Mouse (Mus musculus) gastrocnemius, postnatal 4 days (tissue): Measurements from ENCODE around the gene Gfer. TPM values are rescaled to one million over a fixed set of nuclear protein-coding genes. Genes with fewer than 3 reads are reported as not detected.

Experiments
- DNase-seq, 2 experiments: peaks; one replicate each; pipeline ENCODE4 v3.0.0; 2021 to 2022; ENCODE audit warnings: low spot score in 2 of 2, mixed read lengths in 2 of 2
- long read RNA-seq, 2 experiments: library from polyadenylated mRNA; stranded (forward); transcript quantifications; one replicate each; pipeline ENCODE4 v2.0.0; 2021
- total RNA-seq, 2 experiments: library from RNA; stranded (reverse); gene quantifications; 2 replicates each; pipeline ENCODE4 v1.2.3; 2021

Gene Gfer
- total RNA-seq = 10 to 100 TPM; 22.9 to 24.6 TPM
- long read RNA-seq, experiment 1, transcript Gfer-201 (3 exons, 1,776 nt) = major isoform, 21 of 30 reads
- long read RNA-seq, experiment 1, transcript Gfer-204 (4 exons, 1,177 nt) = minor isoform, 7 of 30 reads
- long read RNA-seq, experiment 1, partial matches to known transcripts = 0 of 30 reads
- long read RNA-seq, experiment 1, other reads (novel, unspliced or antisense) = 1 of 30 reads
- long read RNA-seq, experiment 2, transcript Gfer-201 (3 exons, 1,776 nt) = major isoform, 18 of 30 reads
- long read RNA-seq, experiment 2, transcript Gfer-204 (4 exons, 1,177 nt) = minor isoform, 5 of 30 reads
- long read RNA-seq, experiment 2, partial matches to known transcripts = 3 of 30 reads
- long read RNA-seq, experiment 2, other reads (novel, unspliced or antisense) = 4 of 30 reads

DNA sequence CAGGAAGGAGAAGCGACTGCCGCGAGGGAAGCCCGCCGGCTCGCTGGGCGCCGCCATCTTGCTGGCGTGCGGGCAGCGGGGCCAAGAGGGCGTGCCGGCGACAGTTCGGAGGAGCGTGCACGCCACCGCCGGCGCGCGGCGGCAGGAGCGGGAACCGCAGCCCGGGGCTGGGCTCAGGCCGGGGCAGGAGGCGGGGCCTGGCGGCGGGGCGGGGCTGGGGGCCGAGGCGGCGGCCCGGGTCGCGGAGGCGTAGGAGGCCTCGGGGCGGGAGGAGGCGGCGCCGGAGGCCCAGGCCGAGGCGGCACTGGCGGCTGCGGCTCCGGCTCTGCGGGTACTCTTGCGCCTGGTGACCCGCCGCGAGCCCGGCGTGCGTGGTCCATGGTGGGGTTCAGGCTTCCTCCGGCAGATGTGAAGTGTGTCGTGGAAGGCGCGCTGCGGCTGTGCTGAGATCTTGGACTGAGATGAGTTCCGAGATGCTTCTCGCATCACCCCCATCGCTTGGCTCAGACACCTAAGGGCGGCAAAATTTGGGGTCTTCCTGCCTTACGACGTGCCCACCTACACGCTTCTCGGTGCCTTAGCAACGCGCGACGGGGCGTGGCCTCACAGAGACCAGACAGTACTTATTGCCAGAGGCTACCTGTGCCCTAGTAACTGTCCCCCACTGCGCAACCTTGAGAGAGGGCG, at the start of gene Gfer, which contains the start of gene Noxo1:
Gfer (minus strand) TSS at position 146 of the 687 bp plus-strand sequence.
Noxo1 (plus strand) TSS at position 224 of the 687 bp plus-strand sequence.
- DNase-seq = peak; percentile 88 to 90

DNA sequence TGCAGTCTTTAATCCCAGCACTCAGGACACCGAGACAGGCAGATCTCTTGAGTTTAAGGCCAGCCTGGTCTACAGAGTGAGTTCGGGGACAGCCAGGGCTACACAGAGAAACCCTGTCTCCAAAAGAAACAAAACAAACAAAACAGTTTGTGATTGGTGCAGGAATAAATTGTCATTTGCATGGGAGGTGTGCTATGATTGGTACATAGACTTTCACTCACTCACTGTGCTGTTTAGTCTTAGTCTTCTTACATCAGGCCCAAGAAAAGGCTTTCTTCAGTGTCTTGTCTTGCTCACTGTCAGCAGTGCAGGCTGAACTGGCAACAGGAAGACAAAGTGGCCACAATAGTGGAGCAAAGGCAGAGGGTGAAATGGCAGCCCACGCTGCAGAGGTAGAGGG, 48.4 kb upstream of the Gfer start:
- no peak for DNase-seq

DNA sequence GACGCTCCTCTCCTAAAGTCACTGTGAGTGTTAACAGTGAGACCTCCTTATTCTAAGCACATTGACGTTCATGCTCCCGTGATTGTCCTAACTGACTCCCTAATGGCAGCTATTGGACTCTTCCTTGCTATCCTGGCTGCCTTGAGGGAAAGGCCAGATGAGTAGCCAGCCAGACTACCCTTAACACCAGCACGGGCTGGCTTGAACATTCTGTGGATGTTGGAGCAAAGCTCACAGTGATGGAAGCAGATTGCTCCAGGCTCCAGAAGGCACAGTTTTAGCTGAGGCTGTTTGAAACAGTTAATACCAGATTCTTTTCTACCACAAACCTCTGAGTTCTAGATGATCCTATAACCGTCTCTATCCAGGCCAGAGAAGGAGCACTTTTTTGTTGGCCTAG, 47.9 kb upstream of the Gfer start:
- no peak for DNase-seq

DNA sequence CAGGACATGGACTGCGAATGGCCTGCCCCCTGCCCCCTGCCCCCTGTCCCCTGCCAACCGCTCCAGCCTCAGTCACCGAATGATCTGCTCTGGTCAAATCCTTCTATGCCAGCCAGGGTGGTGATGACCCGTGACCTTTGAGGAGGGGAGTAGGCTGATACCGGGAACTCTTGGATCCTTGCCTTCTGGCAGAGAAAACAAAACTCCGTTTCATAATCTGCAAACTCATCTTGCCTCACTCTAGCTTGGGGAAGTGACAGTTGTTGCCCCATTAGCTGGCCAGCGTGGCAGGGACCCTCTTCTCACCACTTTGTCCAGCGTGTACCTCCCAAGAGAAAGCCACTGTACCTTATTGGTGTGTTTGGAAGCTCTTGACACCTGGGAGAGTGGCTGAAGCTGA, 46.4 kb upstream of the Gfer start:
- DNase-seq = no peak

DNA sequence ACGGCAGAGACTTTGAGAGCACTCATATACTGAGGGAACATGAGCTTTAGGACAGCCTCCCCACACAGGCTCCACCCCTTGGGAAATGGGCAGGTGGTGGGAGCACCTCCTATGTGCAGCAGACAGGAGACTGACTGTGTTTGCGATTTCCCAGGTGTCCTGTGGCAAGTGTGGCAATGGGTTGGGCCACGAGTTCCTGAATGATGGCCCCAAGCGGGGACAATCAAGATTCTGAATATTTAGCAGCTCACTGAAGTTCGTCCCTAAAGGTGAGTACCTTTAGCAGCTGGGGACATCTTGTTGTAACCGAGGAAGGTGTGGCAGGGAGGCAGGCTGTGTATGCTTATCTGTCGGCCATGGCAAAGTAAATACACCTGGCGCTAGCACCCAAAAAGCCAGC, 44.0 kb upstream of the Gfer start:
- DNase-seq = no peak

DNA sequence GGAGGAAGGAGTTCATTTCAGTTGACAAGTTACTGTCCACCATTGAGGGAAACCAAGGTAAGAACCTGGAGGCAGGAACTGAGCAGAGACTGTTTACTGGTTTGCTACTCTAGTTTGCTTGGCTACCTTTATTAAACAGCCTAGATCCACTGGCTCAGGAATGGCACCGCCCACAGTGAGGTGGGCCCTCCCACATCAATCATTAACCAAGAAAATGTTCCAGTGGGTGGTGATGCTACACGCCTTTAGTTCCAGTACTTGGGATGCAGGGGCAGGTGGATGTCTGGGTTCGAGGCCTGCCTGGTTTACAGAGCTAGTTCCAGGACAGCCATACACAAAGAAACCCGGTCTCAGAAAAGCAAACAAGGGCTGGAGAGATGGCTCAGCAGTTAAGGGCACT, 42.3 kb upstream of the Gfer start:
- no peak for DNase-seq

DNA sequence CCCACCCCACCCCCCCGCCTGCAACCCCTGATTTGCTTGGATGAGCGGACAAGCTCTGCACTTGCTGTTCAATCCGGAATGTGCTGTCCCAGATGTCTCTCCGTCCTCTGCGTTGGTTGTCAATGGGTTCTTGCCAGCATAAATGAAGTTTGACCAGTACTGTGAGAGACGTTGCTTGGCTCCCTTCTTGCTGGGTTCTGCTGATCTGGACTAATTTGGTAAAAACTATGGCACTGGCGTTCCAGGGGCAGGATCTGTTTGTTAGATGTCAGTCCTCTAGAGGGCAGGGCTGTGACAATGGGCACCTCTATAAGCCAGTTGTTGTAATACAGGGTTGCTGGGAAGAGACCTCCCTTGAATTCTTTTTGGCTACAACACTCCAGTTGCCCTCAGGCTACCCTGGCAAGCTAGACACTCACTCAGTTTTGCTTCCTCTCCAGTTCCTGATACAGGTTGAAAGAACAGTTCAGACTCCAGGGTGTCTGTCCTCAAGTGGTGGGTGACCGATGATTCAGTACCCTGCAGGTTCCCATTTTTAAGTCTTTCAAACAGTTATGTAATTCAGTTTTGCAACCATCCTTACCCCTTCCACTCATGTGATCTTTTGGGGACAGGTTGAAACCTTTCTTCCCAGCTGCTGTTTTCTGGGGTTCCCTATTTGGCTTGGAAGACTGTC, 41.3 kb upstream of the Gfer start:
- no peak for DNase-seq

DNA sequence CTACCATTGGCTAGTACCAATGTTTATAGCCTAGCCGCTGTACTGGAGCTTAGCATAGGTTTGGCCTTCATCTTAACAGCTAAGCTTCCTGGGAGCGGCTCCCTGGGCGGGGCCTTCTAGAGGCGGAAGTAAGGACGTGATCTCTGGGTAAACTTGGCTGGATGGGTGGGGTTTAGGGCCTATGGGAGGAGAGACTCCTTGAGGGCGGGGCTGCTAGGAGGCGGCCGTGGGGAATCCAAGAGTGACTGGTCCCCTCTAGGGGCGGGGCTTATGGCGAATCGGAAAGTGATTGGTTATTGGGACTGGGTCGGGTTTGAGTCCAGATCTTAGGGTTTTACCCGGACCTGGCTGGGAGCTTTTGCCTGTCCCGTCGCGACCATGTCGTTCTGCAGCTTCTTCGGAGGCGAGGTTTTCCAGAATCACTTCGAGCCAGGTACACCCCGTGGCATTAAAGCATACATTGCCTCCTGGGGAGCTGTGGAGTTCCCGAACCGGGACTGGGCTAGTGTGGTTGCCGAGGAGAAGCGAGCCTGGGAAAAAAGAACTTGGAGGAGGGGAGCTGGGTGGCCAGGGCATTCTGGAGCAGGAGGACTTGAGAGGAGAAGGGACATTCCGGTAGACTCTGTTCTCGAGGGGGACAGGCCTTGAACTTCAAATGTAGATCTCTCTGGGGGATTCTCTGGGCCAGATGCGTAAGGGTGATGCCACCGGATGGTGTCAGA, 40.5 kb upstream of the Gfer start, which contains the start of gene Msrb1:
Msrb1 (plus strand) TSS at position 313 of the 722 bp plus-strand sequence.
- DNase-seq = peak; percentile 84 to 95

DNA sequence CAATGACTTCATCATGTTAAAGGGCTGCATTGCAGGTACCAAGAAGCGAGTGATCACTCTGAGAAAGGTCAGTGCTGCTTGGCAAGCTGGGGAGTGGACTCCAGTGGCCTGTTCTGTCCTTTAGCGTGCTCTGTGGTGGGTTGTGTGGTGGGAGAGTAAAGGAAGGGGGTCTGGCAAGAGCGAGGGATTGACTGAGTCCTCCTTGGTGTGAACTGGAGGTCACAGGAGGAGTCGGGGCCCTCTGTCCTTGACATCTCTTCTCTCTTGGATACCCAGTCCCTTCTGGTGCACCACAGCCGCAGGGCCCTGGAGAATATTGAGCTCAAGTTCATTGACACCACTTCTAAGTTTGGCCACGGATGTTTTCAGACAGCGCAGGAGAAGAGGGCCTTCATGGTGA, 39.5 kb upstream of the Gfer start:
- DNase-seq = no peak

DNA sequence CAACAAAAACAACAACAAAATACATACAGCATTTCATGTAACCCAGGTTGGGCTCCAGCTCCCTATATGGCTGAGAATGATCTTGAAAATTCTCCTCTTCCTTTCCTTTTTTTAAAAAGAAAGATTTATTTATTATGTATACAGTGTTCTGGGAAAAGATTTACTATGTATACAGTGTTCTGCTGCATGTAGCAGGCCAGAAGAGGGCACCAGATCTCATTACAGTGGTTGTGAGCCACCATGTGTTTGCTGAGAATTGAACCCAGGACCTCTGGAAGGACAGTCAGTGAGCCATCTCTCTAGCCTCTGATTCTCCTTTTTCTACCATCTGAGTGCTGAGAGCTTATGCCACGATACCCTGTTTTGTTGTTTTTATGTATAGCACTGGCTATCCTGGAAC, 38.6 kb upstream of the Gfer start:
- DNase-seq = no peak

DNA sequence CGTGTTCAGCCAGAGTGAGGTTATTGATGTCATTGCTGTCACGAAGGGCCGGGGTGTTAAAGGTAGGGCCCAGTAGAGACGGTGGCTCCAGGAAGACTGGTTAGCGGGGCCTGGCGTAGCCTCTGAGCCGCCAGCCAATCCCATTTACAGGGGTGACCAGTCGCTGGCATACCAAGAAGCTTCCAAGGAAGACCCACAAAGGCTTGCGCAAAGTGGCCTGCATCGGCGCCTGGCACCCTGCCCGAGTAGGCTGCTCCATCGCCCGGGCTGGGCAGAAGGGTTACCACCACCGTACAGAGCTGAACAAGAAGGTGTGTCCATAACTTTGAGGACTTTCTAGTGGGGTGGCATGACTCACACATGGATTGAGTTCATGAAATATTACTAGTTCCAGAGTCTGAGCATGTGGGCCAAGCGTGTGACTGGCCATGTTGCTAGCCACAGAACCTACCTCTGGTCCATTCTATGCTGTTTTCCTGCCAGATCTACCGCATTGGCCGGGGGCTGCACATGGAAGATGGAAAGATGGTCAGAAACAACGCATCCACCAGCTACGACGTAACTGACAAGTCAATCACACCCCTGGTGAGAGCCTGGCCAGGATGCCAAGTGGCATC, 37.6 kb upstream of the Gfer start:
- no peak for DNase-seq

DNA sequence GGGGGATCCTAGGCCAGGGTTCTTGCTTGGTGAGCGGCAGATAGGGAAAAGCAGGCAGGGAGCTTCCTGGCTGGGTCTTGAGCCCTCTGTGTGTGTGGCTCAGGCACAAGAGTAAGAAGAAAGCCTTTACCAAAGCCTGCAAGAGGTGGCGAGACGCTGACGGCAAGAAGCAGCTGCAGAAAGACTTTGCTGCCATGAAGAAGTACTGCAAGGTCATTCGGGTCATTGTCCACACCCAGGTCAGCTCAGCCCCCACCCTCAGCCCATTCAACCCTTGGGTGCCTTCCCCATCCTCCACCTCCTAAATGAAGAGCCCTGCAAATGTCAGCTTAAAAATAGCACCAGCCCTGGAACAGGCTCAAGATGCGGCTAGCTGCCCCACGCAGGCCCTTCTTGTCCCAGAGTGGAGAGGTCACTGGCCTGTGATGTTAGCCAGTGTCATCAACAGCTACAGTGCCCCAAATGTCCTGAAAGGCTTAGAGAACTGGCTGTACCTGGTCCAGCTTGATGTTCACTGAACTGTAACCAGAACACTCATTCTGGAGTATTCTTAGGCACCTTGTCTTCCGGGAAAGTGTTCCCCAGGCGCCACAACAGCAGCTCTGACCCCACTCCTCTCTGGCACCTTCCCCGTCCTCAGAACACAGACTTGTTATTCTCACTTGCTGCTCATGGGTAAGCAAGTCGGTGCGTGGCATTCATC, 36.4 kb upstream of the Gfer start:
- no peak for DNase-seq

DNA sequence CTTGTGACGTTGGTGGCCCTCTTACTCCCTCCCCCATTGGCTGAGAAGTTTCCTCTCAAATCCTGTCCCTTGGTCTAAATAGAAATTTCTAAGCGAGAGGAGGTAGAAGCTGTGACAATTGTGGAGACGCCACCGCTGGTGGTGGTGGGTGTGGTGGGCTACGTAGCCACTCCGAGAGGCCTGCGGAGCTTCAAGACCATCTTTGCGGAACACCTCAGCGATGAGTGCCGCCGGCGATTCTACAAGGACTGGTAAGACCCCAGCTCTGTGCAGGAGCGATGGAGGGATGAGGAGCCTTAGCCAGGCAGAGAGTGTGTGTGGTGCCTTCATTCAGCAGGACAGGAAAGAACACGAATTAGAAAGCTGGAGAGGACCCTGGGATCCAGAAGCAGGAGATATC, 34.8 kb upstream of the Gfer start:
- DNase-seq = no peak

DNA sequence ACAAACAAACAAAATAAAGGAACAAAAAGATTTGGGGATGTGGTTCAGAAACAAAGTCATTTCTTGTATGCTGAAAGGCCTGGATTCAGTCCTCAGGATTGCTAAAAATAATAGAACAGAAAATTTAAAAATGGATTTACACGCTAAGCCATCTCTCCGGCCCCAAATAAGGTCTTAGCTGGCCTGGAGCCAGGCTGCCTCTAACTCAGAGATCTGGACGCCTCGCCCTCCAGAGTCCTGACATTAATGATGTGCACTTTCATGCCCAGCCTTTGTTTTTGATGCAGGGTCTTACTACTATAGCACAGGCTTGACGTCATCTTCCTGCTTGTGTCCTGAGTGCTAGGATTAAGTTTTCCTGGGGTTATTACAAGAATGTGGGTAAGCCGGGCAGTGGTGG, 33.1 kb upstream of the Gfer start:
- DNase-seq = no peak

DNA sequence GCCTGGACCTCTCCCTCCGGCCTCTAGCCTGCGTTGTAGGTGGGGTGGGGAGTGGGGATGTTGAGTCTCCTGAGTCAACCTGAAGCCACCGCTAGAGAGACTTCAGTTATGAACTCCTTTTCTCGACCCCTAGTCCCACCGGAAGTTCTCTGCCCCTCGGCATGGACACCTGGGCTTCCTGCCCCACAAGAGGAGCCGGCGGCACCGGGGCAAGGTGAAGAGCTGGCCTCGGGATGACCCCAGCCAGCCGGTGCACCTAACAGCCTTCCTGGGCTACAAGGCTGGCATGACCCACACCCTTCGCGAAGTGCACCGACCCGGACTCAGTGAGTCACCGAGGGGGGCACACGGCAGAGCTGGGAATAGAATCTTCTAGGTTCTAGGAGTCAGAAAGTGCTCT, 32.2 kb upstream of the Gfer start:
- no peak for DNase-seq

DNA sequence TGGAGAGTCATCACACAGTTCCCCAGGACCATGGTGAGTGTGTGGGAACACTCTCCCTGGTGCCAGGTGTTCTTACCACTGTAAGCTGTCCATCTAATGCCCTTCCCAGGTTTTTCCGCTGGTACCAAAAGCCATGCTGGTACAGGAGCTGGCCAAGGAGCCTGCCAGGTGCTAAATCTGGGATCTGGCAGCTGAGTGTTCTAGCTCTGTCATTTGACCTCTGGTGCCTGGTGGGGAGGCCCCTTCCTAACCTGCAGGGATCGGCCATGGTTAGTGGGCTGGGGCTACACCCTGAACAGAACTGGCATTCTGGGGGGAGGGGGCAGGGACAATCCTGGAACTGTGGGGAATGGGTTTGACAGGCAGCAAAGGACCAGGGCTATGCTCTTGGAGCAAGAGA, 31.7 kb upstream of the Gfer start, which contains the start of gene Rpl3l:
Rpl3l (plus strand) TSS at position 203 of the 400 bp plus-strand sequence.
- no peak for DNase-seq

DNA sequence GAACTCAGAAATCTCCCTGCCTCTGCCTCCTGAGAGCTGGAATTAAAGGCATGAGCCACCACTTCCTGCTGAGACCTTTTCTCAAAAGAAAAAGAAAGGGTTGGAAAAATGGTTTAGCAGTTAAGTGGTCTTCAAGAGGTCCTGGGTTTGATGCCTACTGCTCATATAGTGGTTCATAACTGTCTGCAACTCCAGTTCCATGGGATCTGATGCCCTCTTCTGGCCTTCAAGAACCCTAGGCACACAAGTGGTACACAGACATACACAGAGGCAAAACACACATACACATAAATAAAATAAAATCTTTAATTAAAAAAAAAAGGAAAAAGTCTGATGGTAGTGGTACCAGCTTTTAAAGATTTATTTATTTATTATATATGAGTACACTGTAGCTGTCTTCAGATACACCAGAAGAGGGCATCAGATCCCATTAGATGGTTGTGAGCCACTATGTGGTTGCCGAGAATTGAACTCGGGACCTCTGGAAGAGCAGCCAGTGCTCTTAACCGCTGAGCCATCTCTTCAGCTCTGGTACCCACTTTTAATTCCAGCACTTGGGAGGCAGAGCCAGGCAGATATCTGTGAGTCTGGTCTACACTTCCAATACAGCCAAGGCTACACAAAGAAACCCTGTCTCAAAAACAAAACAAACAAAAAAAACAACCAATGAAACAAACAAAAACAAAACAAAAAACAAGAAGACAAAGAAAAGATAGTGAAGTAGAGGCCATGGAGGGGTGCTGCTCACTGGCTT, 29.9 kb upstream of the Gfer start:
- no peak for DNase-seq

DNA sequence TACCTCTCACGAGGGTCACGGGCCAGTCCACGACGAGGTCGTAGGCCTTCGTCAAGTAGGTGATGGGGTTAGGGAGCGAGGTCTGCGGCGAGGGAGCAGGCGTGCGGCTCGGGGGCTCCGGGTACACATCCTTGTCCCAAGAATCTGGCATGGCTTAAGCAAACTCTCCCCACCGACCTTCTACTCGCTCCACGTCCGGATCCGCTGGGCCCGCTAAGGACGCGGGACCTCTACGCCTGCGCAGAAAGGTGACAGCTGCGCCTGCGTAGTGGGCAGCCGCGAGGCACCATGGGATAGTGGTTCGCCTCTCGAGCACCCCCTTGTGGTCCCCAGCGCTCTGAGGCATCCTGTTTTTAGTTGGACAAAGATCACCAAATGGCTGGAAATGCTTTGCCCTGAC, 28.2 kb upstream of the Gfer start, which contains the start of gene Ndufb10:
Ndufb10 (minus strand) TSS at position 295 of the 400 bp plus-strand sequence.
- peak; percentile 98 for DNase-seq

DNA sequence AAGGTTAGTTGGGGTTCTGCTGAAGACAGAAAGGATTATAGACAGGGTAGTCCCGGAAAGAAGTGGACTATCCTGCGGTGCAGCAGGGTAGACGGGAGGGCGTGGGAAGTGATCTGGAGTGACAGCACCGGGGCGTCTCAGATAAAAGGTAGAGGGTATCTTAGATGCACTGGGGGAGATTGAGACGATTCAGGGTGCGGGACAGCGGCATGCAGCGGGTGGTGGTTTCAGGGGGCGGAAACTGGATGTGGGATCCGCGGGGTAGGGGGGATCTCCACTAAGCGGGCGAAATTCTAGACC, 27.9 kb upstream of the Gfer start:
- no peak for DNase-seq
